Mouse (Mus musculus): Measurements from ENCODE around the gene Zfp13. TPM values are rescaled to one million over a fixed set of nuclear protein-coding genes. Genes with fewer than 3 reads are reported as not detected.
A peak's percentile ranks its signal among the peaks of the same experiment; 100 is the strongest.
"Not testable (repeated sequence)": the region's sequence is repeated elsewhere in the genome, so short reads cannot be mapped to it uniquely, and the experiment has no call there.

Gene Zfp13
- total RNA-seq, 2 experiments from 2014 or later = 7.0 to 11.4 TPM

DNA sequence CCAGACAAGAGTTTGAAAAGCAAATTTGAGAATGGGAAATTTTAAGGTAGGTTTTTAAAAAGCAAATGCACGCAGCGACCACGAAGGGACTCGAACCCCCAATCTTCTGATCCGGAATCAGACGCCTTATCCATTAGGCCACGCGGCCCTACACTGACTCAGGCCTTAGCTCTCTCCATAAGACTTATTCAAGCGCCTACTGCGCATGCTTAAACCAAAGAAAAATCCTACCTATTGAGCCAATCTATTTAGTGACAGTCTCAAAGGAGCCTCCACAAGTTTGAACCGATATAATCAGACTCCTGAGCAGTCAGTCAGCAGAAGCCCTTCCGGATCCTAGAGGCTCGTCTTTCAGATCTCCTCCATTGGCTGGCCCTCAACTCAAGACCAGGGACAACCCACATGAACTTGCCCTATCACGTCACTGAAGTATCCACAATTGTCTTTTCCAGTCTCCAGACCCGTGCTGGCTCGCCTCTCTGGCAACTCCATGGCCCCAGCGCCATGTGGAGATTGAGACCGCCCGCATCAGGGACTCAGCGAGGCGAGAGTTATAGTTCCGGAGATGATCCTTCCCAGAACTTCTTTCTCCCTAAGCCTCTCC lies 49.0 kb downstream of the Zfp13 start:
- DNase-seq = peak; percentile 88 to 92

DNA sequence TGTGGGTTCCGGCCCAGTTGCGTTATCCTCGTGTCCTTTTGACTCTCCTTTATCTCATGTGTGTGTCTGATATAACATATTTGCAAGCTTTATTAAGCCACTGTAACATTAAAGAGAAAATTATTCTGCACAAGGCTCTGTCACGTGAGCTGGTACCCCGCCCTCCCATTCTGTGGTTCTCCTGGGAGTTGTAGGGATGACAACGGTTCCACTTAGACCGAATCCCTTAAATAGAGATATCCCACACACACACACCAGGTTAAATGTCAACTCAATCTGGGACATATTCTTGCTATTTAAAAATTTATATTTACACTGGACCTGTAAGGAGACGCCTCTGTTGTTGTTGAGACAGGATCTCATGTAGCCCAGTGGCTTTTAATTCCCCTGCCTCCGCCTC lies 49.8 kb downstream of the Zfp13 start:
- no peak for DNase-seq

DNA sequence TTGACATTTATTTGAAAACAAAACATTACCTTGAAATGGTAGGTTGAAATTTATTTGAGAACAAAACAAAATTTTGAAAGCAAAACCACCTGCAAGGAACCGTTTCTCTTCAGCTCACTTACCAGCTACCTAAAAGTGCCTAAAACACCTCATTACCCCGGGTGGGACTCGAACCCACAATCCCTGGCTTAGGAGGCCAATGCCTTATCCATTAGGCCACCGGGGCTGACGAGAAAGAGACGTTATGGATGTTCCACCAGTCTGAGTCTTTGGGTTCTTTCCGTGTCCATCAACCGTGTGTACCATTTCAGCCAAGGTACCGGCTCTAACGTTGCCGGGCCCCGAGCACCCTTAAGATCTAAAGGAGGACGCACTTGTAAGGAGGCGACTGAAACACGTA lies 50.7 kb downstream of the Zfp13 start:
- peak; percentile 89 to 92 for DNase-seq

DNA sequence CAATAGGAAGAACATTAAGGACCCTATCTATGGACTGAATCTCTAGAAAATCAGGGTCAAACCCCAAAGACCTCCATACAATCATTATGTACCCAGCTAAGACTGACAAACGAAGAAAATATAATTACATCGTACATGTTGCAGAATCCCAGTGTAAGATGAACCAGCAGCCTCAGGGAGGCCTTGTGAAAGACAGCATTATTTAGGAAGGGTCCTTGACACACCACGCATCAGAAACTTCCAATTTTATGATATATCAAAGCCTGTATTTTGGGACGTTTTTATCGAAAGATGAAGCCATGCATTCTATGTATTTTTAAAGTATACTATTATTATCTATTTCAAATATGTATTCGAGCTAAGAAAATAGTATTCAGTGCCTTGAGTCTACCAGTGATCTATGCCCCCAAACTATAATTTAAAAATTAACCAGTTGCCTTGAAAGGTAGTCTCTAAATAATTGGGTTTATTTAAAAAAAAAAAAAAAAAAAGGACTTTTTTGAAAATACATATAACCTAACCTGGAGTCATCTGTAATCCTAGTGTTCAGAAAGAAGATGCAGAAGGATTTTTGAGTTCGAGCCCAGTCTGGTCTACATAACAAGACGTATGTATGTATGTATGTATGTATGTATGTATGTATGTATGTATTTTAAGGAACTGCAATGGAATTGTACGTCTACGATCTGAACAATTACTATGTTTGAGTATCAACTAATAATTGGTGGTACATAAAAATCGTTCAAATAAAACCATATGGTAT lies 51.4 kb downstream of the Zfp13 start:
- DNase-seq = no peak

DNA sequence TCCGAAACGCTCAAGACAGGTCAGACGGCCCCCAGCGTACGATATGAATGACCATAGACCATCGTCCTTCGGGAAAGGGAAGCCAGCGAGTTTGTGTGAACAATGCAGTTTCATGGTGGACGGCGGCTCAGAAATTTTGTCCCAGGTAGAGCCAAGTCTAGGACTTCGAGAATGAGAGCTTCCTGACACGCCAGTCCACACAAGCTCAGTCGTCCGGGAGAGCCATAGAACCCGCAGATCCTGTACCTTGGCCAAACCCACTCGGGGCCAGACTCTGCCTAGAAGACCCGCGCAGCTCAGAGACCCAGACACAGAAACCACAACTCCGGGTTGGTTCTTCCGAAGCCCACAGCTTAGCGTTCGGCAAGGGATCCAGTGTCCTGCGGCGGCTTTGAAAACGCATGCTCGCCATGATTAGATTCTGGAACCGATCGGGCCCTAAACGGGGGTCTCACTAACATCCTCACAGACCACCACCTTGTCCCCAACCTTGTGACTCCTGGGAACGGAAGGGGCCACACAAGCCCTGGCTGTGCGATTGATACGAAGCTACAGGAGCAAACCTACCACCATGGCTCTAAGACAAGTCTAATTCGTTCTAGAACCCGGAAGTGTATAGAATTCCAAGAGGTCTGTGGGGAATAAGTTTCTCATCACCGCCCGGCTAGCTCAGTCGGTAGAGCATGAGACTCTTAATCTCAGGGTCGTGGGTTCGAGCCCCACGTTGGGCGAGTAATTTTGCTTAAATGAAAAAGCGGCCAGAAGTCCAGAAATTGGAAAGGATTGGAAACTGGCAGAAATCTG lies 52.4 kb downstream of the Zfp13 start:
- DNase-seq = peak; percentile 85 to 90

DNA sequence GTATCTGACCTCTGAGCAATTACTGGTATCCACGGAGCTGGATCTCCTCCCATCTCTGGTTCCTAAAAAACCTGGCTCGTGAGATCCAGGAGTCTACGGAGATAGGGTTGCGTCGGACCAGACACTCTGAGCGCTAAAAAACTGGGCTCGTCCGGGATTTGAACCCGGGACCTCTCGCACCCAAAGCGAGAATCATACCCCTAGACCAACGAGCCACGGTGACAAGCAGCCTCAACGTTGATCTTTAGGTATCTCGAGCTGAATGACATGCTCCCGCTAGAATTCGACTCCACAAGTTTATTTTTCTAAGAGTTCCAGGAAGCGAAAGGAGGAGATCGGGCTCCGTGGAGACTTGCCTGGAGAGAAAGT lies 53.0 kb downstream of the Zfp13 start:
- DNase-seq = peak; percentile 82 to 84

DNA sequence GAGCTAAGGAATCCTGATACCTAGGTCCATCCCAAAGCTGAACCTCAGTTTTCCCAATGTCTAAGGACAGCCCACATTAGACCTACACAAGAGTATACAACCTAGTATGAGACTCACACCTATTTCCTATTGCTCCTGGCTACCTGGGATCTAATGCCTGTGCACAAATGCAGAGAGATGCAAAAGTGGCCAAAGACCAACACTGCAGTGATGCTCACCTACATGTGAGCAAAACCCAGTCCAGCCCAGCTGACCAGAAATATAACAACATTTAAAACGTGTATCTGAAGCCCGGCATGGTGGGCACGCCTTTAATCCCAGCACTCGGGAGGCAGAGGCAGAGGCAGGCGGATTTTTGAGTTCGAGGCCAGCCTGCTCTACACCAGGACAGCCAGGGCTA lies 53.4 kb downstream of the Zfp13 start:
- DNase-seq = no peak

DNA sequence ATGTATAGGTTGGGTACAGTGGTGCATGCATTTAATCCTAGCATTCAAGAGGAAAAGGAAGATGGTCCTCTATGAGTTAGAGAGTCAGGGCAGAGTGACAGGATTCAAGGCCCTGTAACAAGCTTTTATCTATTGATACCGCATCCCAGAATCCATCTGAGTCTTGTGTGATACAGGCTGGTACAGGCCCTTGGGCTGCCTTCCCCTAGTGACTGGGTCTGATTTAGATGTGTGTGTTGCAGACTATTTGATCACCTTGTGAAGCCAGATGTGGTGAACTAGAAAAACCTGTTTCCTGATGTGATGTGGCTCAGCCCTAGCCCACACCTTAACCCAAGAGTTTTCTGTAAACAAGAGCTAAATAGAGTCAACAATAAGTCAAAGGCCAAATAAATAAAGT lies 54.5 kb downstream of the Zfp13 start:
- no peak for DNase-seq

DNA sequence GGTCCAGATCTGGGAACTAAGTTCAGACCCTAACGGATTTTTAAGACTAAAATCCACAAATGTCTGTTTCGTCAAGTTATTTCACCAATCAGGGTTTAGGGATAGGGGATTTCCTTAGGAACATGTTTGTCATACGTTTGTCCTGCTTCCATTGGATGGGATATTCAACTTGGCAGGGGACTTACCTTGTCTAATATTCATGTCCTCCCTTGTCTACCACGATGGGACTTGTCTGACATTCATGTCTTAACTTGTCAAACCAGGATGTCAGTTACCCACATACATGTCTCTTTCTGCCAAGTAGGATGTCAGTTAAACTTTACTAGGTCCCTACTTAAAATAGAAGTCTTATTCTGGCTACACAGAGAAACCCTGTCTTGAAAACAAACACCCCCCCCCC lies 55.3 kb downstream of the Zfp13 start:
- no peak for DNase-seq

DNA sequence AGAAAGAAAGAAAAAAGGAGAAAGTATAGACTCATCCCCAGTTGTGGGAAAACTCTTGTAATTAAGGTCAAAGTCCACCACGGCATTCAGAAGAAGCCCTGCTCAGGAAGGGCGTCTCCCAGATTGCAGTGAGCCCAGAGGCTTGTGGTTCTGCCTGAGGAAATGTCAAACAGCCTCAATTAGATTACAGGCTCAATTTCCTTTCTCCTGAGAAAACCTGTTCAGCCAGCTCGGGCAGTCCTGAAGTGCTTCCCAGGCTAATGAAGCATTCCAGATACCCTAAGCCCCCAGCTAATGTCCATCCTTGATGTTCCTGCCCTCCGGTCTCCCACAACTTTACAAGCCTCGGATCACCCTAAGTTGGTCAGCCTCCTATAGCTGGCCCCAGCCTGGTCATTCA lies 56.0 kb downstream of the Zfp13 start:
- no peak for DNase-seq

DNA sequence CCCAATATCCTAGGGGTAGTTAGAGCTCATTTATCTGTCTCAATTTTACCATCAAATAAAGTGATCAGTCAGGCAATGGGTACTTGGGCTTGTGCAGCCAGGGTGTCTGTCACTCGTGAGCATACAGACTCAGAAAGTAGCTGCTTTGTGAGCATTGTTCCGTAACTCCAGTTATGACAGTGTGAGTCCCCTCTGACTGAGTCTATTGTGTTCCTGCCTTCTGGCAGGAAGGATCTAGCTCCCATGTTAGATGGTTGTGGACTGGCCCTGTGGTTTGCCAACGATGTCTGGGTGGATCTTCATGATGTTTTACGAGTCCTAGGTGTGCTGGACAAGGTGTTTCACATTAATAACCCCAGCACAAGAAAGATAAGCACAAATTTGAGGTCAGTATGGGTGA lies 56.5 kb downstream of the Zfp13 start:
- DNase-seq = no peak

DNA sequence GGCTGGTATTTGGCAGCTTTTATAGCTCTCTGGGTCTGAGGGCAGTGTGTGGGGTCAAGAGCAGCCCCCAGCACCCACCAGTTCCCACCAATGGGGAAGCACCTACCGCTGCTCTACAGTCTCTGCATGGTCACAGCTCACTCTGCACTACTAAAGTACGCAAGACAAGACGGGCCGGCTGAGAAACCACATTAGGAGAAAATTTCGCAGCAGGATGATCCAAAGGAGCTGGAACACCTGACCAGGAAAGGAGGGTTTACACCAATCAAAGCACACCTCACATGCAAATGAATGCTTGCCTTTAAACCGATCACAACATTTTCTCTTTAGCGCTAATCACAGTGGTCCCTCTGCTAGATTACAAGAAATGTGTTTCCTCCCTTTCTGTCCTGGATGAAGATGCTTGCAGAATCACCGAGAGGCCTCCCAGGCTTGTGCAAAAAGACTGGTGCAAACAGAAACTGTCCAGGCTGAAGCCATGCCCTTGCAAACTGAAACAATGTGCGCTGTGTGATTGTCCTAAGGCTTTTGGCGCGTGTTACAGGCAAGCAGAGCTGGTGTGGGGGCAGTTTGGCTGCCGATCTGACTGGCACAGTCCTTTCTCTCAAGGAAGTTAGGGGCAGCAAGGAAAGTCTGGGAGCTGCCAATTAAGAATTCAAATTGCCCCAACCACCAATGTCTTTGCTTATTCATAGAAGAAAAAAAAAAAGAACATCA lies 57.1 kb downstream of the Zfp13 start:
- no peak for DNase-seq

DNA sequence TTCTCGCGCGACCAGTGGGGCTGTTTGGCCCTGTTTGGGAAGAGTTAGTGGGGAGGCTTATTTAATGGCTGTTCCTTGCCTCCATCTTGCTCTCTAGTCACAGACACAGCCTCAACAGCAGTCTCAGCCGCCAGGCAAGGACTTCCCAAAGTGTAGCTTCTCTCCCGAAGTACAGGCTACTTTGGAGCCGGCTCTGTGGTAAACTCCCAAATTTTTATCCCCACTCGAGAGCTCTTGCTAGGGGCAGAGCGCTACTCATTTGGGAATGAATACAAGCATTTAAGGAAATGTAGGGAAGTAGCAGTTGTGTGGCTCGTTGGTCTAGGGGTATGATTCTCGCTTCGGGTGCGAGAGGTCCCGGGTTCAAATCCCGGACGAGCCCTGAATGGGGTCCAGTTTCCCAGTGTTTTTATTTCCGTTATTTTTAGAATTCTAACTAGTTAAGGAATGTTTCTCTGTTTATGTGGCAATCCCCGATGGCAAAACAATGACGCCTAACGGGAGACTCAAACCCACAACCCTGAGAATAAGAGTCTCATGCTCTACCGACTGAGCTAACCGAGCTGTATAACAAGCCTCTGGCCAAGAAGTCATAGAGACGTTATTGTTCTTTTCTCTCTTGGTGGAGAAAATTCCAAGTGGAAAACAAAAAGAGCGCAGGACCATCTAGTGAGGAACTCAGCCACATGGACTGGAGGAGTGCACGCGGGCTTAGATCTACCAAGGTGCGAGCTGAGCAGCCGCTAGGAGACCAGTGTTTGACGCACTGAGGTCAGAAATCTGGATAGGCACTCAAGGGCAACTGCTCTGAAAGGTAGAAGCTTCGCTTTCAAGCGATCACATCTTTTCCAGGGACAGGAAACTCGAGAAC lies 58.4 kb downstream of the Zfp13 start:
- DNase-seq = no peak

DNA sequence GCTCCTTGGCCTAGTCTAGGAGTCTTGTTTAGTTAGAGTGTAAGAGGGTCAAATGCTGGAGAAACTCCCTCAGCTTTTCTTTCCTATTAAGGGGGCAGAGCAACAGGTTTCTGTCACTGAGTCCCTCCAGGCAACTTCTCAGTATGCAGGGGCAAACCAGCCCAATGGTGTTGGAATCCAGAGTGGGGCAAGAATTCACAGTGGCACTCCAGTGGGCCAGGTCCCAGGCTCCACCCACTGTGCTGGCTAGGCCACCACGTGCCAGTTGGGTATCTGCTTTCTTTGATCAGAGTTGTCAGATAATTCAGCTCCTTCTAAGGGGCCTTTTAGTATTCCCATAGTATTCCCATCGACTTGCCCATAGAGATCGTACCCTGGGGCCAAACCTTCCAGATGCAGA lies 59.2 kb downstream of the Zfp13 start:
- no peak for DNase-seq

DNA sequence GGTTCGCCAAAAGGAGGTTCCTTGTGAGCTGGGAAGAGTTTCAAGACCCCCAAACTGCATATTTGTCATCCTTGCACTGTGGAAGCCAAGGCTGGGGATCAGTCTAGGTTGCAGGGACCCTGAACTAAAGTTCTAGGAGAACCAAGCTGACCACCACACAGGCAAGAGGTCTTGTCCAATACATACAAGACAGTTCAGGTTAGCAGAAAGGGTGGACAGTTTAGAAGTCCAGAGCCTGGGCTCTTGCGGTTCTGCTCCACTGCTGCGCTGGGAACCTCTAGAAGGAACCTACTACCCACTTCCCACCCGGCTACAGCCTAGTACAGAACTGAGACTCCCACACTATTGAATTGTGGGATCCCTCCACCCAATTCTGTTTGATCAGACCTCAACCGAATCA lies 59.7 kb downstream of the Zfp13 start:
- no peak for DNase-seq

DNA sequence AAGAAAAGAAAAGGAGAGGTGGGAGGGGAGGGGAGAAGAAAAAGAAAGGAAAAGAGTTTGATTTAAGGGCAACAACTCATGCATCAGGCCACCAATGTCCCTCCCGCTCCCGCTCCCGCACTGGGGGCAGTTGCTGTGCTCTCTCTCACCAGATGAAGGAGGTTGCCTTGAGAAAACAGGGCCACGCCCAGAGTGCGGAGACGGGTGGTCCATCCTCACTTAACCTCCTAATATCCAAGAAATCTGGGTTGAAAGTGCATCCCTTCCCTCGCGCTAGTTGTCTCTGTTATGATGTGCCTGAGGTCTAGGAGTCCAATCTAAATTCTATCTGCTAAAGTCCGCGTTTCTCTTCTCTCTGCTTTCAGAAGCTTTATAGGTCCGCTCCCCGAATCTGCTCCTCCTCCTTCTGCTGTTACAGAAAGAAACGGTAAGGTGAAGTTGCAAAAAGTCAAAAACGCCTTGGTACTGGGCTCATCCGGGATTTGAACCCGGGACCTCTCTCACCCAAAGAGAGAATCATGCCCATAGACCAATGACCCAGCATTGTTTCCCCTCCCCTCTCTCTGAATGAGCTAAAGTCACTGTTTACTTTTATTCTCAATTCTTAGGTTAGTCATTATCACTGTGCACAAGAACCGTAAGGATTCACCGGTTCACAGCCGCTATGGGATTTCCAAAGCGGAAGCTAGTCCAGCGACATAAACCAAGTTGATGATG lies 60.8 kb downstream of the Zfp13 start:
- no peak for DNase-seq

DNA sequence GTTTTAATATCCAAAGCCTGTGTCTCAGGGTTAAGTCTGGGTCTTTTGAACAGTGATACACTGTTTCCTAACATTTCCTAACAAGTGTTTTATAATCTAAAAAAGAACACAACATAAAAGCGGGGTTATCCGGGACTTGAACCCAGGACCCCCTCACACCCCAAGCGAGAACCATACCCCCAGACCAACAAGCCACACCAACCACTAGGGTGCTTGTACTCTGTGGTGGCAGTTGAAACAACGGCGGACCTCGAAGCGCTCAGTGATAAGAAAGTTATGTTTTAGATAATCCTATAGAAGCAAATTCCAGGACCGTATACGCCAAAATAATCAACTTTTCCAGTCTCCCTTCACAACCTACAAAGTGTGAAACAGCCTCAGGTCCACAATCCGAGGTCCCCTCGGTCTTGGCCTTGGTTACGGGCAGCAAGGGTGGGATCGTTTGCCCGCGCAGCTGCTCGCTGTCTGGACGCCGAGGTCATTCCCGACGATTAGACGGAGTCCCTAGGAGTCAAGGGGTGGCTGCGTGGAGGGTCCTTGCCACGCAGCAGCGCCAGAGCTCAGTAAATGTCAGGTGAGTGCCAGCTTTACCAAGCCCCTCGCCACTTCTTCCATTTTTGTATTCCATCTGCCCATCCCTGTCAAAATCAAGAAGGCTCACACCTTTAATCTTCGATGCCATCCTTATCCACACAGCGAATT lies 61.6 kb downstream of the Zfp13 start:
- DNase-seq = no peak

DNA sequence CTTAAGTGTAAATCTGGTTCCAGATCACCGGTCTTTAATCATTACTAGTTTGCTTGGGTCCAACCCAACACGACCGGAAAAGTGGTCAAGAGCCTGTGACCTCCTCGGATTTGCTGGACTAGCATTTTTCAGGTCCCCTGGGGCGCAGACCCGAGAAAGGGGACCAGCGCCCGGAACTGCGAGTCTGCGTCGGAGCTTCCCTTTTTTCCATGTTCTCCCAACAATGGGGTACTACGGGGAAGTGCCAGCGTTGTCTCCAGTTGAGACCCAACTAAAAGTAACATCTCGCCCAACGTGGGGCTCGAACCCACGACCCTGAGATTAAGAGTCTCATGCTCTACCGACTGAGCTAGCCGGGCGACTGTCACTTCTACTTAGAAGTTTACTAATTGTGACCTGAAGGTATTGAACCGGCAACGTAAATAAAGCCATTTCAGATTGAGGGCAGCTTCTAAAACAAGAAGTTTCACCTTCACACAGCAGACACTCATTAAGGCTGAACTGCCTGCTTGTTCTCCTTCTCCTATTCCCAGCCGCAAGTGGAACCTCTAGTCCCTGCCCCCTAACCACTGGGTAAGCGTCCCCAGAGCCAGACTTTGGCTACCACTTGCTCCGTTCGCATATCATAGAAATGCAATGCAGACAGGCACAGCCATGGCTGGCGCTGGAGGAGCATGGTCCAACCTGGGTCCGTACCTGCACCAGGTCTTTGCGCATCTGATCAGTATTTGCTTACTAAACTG lies 64.1 kb downstream of the Zfp13 start:
- DNase-seq = not testable (repeated sequence)

Measured in adrenal gland, postnatal 36 days (tissue).